Mouse (Mus musculus): ENCODE measurements around the gene 4430402I18Rik. TPM values are rescaled to one million over a fixed set of nuclear protein-coding genes. Genes with fewer than 3 reads are reported as not detected.
"Not testable (repeated sequence)": the region's sequence is repeated elsewhere in the genome, so short reads cannot be mapped to it uniquely, and the experiment has no call there.

The 4430402I18Rik gene
- polyA plus RNA-seq (2012; rRNA removed) = 6.2 and 7.6 TPM in 2 replicates

DNA sequence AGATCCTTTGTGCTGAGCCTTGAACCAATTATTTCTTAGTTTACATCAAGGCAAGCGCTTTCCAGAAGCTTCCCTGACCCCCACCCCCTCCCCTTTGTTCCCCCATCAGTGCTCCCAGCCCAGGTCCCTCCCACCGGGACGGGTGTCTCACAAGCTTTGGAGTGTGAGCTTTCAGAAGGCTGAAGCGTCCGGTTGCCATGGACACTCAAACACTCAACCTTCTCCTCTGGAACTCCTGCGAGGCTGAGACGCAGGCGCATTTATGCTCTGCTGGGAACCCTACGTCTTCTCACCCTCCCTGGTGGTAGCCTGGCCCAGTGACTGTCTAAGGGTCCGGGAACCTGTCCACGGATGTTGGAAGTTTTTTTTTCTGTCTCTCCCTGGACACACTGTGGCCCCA lies at the start of gene 4430402I18Rik:
4430402I18Rik (minus strand) TSS at position 149 of the 400 bp plus-strand sequence.
- no peak for TF ChIP-seq CTCF (IDR thresholded peaks at IDR 0.05; ENCODE audit: extremely low read depth, insufficient read depth, low read length)
- TF ChIP-seq POLR2A (IDR thresholded peaks at IDR 0.05; ENCODE audit: extremely low read depth, insufficient read depth, low read length) = no peak
- H3K4me3 ChIP-seq (ENCODE audit: insufficient read depth, low read length) = peak within 1 kb of the TSS; percentile 9
- peaks cover 8% of the 10 kb centered on the region for H3K4me1 ChIP-seq (ENCODE audit: control insufficient read depth, insufficient read depth, low read length)
- H3K27ac ChIP-seq (ENCODE audit: insufficient read depth, low read length) = no peak within 1 kb of the TSS

GRCm38 (mm10) chr19:29016786-29017185 lies 49.2 kb upstream of the 4430402I18Rik start:
- H3K27ac ChIP-seq (ENCODE audit: insufficient read depth, low read length) = no peak overlapping the region

GRCm38 (mm10) chr19:29016204-29016765 lies 48.7 kb upstream of the 4430402I18Rik start:
- H3K27ac ChIP-seq (ENCODE audit: insufficient read depth, low read length) = no peak overlapping the region
- H3K4me3 ChIP-seq (ENCODE audit: insufficient read depth, low read length) = no peak overlapping the region
- TF ChIP-seq CTCF (IDR thresholded peaks at IDR 0.05; ENCODE audit: extremely low read depth, insufficient read depth, low read length) = no peak
- H3K4me1 ChIP-seq (ENCODE audit: control insufficient read depth, insufficient read depth, low read length) = no peaks in the 10 kb centered on the region

More at GRCm38 (mm10) chr19:29016786-29017185, 49.2 kb upstream of the 4430402I18Rik start:
- Histone ChIP-seq H3K4me1 (ENCODE audit: control insufficient read depth, insufficient read depth, low read length) (no peaks in the 10 kb centered on the region), H3K4me3 (ENCODE audit: insufficient read depth, low read length) (no peak overlapping the region)
- no peak for TF ChIP-seq POLR2A (IDR thresholded peaks at IDR 0.05; ENCODE audit: extremely low read depth, insufficient read depth, low read length)
- no peak for TF ChIP-seq CTCF (IDR thresholded peaks at IDR 0.05; ENCODE audit: extremely low read depth, insufficient read depth, low read length)

GRCm38 (mm10) chr19:29015410-29016203 lies 48.0 kb upstream of the 4430402I18Rik start:
- Histone ChIP-seq H3K27ac (ENCODE audit: insufficient read depth, low read length) (no peak overlapping the region), H3K4me3 (ENCODE audit: insufficient read depth, low read length) (no peak overlapping the region), H3K4me1 (ENCODE audit: control insufficient read depth, insufficient read depth, low read length) (no peaks in the 10 kb centered on the region)
- TF ChIP-seq CTCF (IDR thresholded peaks at IDR 0.05; ENCODE audit: extremely low read depth, insufficient read depth, low read length) (no peak), POLR2A (IDR thresholded peaks at IDR 0.05; ENCODE audit: extremely low read depth, insufficient read depth, low read length) (no peak)

DNA sequence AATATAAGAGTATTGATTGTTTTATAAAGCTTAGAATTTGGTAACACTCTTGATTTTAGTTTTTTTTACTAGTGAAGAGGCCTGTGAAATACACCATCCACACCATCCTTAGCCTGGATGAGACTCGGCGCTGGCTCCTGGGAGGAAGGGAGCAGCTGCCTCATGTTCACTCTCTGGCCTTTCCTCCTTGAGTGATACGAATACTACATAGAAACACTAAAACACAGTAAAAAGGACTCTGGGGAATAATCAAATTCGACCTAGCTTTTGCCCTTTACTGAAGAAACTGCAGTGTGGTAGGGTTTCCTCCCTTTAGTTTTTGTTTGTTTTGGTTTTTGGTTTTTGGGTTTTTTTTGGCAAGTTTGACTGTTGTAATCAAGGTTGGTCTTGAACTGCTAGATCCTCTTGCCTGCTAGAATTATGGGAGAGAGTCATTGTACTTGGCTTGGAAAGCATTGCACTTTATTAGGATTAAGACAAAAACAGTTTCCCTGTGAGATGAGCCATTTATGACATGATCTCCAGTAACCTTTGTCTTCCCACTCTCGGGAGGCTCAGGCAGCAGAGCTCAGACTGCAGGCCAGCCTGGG lies 47.0 kb upstream of the 4430402I18Rik start:
- TF ChIP-seq POLR2A (IDR thresholded peaks at IDR 0.05; ENCODE audit: extremely low read depth, insufficient read depth, low read length) (no peak), CTCF (IDR thresholded peaks at IDR 0.05; ENCODE audit: extremely low read depth, insufficient read depth, low read length) (no peak)
- Histone ChIP-seq H3K4me3 (ENCODE audit: insufficient read depth, low read length) (no peak overlapping the region), H3K4me1 (ENCODE audit: control insufficient read depth, insufficient read depth, low read length) (no peaks in the 10 kb centered on the region)

DNA sequence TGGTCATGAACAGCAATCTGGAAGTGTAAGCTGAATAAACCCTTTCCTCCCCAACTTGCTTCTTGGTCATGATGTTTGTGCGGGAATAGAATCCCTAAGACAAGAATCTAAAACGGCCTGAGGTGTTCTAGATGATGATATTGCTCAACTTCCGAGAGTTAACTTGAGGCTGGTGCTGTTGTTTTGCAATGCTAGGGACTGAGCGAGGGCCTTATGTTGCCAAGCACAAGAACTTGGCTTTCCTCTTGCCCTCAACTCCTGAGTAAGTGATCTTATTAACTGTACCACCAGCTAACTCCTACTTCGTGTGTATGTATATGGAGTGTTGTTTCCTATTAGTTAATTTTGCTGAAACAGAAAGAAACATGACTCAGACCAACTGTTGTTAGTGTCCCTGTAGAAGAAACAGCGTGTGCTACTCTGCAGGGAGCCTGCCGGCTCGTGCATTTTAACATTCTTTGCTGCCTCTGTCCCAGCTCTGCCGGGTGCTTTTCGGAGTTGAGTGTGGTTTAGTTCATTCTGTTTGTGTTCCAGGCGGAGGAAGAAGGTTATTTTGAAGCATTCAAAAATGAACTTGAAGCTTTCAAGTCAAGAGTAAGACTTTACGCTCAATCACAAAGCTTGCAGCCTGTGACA lies 43.9 kb upstream of the 4430402I18Rik start:
- no peaks in the 10 kb centered on the region for H3K4me1 ChIP-seq (ENCODE audit: control insufficient read depth, insufficient read depth, low read length)
- TF ChIP-seq POLR2A (IDR thresholded peaks at IDR 0.05; ENCODE audit: extremely low read depth, insufficient read depth, low read length) (no peak), CTCF (IDR thresholded peaks at IDR 0.05; ENCODE audit: extremely low read depth, insufficient read depth, low read length) (no peak)
- no peak overlapping the region for H3K4me3 ChIP-seq (ENCODE audit: insufficient read depth, low read length)
- H3K27ac ChIP-seq (ENCODE audit: insufficient read depth, low read length) = no peak overlapping the region

More for the DNA sequence above, 47.0 kb upstream of the 4430402I18Rik start:
- no peak overlapping the region for H3K27ac ChIP-seq (ENCODE audit: insufficient read depth, low read length)

GRCm38 (mm10) chr19:29009046-29009445 lies 41.4 kb upstream of the 4430402I18Rik start:
- H3K27ac ChIP-seq (ENCODE audit: insufficient read depth, low read length) = no peak overlapping the region
- no peaks in the 10 kb centered on the region for H3K4me1 ChIP-seq (ENCODE audit: control insufficient read depth, insufficient read depth, low read length)
- no peak overlapping the region for H3K4me3 ChIP-seq (ENCODE audit: insufficient read depth, low read length)
- TF ChIP-seq CTCF (IDR thresholded peaks at IDR 0.05; ENCODE audit: extremely low read depth, insufficient read depth, low read length) (no peak), POLR2A (IDR thresholded peaks at IDR 0.05; ENCODE audit: extremely low read depth, insufficient read depth, low read length) (no peak)

DNA sequence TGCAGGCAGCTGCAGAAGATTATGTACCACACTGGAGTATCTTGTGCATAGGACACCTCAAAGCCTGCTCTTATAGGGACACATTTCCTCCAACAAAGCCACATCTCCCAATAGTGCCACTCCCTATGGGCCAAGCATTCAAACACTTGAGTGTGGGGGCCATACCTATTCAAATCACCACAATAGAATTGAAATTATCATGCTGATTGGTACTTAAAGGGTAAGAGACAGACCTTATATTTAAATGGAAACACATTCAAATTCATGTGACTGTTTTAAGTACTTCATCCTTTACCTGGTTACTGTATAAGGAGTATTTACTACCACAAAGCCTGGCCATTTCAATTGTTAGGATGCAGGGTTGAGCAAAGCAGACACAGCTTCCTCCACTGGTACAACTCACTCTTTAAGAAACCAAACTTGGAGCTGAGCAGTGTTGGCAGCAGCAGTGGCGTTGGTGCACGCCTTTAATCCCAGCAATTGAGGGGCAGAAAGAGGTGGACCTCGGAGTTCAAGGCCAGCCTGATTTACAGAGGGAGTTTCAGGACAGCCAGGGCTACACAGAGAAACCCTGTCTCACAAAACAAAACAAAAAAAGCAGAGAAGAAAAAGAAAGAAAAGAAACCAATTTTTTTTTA lies 40.6 kb upstream of the 4430402I18Rik start:
- Histone ChIP-seq H3K27ac (ENCODE audit: insufficient read depth, low read length) (no peak overlapping the region), H3K4me3 (ENCODE audit: insufficient read depth, low read length) (no peak overlapping the region), H3K4me1 (ENCODE audit: control insufficient read depth, insufficient read depth, low read length) (no peaks in the 10 kb centered on the region)
- TF ChIP-seq CTCF (IDR thresholded peaks at IDR 0.05; ENCODE audit: extremely low read depth, insufficient read depth, low read length) (no peak), POLR2A (IDR thresholded peaks at IDR 0.05; ENCODE audit: extremely low read depth, insufficient read depth, low read length) (no peak)

GRCm38 (mm10) chr19:29000321-29000720 lies 32.7 kb upstream of the 4430402I18Rik start:
- H3K4me1 ChIP-seq (ENCODE audit: control insufficient read depth, insufficient read depth, low read length); H3K27ac ChIP-seq (ENCODE audit: insufficient read depth, low read length); H3K4me3 ChIP-seq (ENCODE audit: insufficient read depth, low read length): not testable (repeated sequence)
